Mouse (Mus musculus) embryonic fibroblast, embryonic 13.5 days (primary cell): ENCODE results near the gene Itga9. TPM values are rescaled to one million over a fixed set of nuclear protein-coding genes. Genes with fewer than 3 reads are reported as not detected.

Source experiments
- H3K27ac ChIP-seq: 2 replicates; pipeline ENCODE4 v1.5.1; 2012; ENCODE audit warnings: low read length, control low read depth, inconsistent platforms; ENCODE audit not compliant: insufficient read depth
- H3K4me1 ChIP-seq: 2 replicates; pipeline ENCODE4 v1.6.1; 2011; ENCODE audit warnings: low read length; ENCODE audit not compliant: control insufficient read depth, insufficient read depth
- H3K4me3 ChIP-seq: 2 replicates; pipeline ENCODE4 v1.5.1; 2011; ENCODE audit warnings: mild to moderate bottlenecking, control low read depth, low read length; ENCODE audit not compliant: insufficient read depth
- CTCF ChIP-seq: IDR thresholded peaks from 2 replicates; pipeline ENCODE4 v1.5.1; 2011; ENCODE audit warnings: mild to moderate bottlenecking, control low read depth, low read length, moderate library complexity, borderline replicate concordance; ENCODE audit not compliant: insufficient read depth
- POLR2A ChIP-seq: IDR thresholded peaks from 2 replicates; pipeline ENCODE4 v1.6.1; 2011; ENCODE audit warnings: low read depth, mild to moderate bottlenecking, control low read depth, low read length, moderate library complexity
- polyA plus RNA-seq: library from polyadenylated mRNA; stranded (reverse); fragments of >200 nt; gene quantifications from 2 replicates; pipeline ENCODE4 v1.2.4, GENCODE M21; 2011; ENCODE audit warnings: low read depth; ENCODE audit not compliant: missing spikeins, insufficient read length

Gene Itga9
- polyA plus RNA-seq, result 11.6 and 22.9 TPM in 2 replicates

DNA sequence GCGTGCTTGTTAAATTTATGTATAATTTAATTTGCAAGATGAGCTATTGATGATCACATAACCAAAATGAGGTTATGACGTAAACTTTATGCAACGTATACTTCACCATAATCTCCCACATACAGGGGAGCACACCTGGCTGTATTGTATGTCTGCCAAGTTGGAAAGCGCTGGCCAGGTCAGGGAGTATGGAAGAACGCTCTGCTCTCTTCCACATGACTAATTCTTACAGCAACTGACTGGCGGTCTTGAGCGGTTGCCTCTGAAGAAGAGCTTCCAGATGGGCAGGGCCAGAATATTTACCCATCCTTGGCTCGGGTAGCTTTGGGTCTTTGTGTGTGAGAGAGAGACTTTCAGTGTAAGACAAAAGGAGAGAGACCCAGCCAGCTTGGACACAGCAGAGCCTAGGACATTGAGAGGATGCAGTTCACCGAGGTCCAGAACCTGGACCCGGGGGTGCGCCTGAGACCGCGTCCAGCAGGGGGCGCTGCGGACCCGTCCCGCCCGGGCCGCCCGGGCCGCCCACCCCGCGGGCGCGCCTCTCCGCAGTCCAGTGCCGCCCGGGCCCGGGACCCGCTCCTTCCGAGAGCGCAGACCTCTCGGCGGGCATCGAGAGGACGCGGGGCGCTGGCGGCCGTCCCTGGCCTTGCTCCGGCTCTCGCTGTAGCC is at the start of gene Itga9:
TSS of gene Itga9 (plus strand) at position 543 of the 669 bp plus-strand sequence.
- Histone ChIP-seq H3K4me3 (peak within 1 kb of the TSS; percentile 51), H3K4me1 (no peaks in the 10 kb centered on the region), H3K27ac (no peak within 1 kb of the TSS)
- TF ChIP-seq CTCF, result peak; percentile 28; the same call in 1 of the 2 replicates
- TF ChIP-seq POLR2A, result 0 out of 2 replicates have a peak, but pooled peaks have one; percentile 28

DNA sequence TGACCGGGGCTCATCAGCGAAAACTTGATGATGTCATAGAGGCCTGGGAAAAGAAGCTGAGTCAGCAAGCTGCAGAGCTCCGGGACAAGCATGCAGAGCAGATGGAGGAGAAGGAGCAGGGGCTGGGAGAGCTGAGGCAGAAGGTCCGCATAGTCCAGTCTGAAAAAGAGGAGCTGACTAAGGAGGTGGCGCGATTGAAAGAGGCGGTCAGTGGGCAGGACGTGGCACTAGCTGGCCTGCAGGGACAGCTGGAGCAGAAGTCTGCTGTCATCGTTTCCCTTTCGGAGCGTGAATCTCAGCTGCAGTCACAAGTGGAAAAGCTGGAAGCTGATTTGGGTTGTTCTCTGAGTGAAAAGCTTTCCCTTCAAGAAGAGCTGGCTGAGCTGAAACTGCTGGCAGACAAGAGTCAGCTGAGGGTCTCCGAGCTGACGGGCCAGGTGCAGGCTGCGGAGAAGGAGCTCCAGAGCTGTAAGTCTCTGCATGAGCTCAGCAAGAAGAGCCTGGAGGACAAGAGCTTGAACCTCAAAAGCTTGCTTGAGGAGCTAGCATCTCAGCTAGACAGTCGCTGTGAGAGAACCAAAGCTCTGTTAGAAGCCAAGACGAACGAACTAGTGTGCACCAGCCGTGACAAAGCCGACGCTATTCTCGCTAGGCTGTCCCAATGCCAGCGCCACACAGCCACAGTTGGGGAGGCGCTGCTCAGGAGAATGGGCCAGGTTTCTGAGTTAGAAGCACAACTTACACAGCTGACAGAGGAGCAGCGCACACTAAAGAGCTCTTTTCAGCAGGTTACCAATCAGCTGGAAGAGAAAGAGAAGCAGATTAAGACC is 49.3 kb upstream of the Itga9 start:
- Histone ChIP-seq H3K4me1 (no peaks in the 10 kb centered on the region), H3K27ac (no peak overlapping the region), H3K4me3 (no peak overlapping the region)
- TF ChIP-seq CTCF, result no peak
- TF ChIP-seq POLR2A, result no peak

DNA sequence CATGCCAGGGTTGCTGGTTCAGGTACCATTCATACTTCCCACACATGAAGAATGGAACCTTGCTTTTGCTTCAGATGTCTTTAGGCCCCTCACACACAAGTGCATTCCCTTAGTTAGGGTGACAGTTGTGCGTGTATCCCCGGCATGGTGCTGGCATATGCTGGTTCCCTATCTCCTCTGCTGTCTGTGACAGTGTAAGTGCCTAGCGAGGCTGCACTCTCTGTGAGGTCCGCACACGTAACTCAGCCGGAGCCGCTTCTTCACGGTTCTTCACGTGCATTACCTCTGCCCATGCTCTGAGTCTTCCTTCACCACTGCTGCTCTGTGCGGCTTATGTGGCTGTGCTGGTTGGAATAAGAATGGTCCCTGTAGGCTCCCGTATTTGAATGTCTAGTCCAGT is 43.1 kb upstream of the Itga9 start:
- TF ChIP-seq POLR2A, result no peak
- no peak overlapping the region for H3K4me3 ChIP-seq

GRCm38 (mm10) chr9:118563866-118564265 is 42.6 kb upstream of the Itga9 start:
- H3K4me3 ChIP-seq, result no peak overlapping the region
- H3K4me1 ChIP-seq, result no peaks in the 10 kb centered on the region
- no peak overlapping the region for H3K27ac ChIP-seq
- TF ChIP-seq POLR2A, result no peak
- no peak for TF ChIP-seq CTCF

More for the DNA sequence above, 43.1 kb upstream of the Itga9 start:
- no peak overlapping the region for H3K27ac ChIP-seq
- H3K4me1 ChIP-seq, result no peaks in the 10 kb centered on the region

DNA sequence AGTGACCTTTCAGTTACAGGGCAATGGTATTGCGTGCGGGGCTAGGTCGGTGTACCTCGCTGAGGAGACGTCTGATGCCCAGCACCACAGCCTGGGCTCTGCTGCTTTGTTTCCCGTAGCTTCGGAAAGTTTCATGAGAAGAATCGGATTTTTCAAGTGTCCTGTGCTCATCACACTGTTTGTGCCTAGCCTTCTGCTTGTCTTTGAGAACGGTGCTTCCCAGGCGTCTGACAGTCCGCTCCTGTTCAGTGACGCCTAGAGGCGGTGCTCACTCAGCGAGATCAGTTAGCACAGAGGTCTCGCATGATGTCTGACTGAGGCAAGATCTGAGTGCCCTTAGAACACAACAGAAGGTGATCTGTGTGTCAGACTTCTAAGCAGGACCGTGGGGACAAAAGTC is 41.8 kb upstream of the Itga9 start:
- H3K4me1 ChIP-seq, result no peaks in the 10 kb centered on the region
- TF ChIP-seq CTCF, result no peak
- TF ChIP-seq POLR2A, result no peak
- no peak overlapping the region for H3K4me3 ChIP-seq
- H3K27ac ChIP-seq, result no peak overlapping the region

DNA sequence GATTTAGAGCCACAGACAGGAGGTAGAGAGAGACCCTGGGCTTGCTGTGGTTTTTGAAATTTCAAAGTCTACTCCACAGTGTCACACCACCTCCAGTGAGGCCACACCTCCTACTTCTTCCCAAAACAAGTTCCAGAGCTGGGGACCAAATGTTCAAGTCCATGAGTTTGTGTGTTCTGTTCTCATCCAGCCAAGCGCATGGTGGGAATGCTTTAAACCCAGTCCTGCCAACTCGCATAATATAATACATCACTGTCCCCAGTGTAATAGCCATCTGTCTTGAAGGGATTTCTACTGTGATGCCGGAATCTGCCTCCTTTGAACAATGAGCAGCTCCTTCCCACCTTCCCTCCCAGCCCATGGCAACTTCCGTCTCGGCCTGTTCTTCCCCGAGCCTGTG is 37.2 kb upstream of the Itga9 start:
- Histone ChIP-seq H3K4me3 (no peak overlapping the region), H3K27ac (no peak overlapping the region), H3K4me1 (no peaks in the 10 kb centered on the region)
- TF ChIP-seq POLR2A (no peak), CTCF (no peak)

DNA sequence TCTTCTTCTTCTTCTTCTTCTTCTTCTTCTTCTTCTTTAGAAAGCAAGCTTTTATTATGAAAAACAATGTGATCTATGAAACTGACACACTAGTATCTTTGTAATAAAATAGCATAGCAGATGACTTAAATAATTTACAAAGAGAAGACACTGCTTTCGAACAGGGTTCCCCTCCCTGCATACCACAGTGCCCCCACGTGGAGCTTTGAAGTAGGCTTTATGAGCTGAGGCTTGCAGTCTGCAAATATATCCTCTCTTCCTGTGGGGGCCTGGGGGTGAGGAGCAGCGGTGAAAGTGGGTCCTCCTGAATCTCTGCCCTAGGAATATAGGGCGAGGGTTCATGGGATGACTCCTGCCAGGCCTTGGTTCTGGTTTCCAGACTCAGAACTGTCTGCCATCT is 35.6 kb upstream of the Itga9 start:
- Histone ChIP-seq H3K27ac (no peak overlapping the region), H3K4me3 (no peak overlapping the region), H3K4me1 (no peaks in the 10 kb centered on the region)
- TF ChIP-seq POLR2A (no peak), CTCF (no peak)

GRCm38 (mm10) chr9:118571701-118572100 is 34.8 kb upstream of the Itga9 start:
- no peak overlapping the region for H3K27ac ChIP-seq
- TF ChIP-seq POLR2A (no peak), CTCF (no peak)
- H3K4me3 ChIP-seq, result no peak overlapping the region
- H3K4me1 ChIP-seq, result no peaks in the 10 kb centered on the region

DNA sequence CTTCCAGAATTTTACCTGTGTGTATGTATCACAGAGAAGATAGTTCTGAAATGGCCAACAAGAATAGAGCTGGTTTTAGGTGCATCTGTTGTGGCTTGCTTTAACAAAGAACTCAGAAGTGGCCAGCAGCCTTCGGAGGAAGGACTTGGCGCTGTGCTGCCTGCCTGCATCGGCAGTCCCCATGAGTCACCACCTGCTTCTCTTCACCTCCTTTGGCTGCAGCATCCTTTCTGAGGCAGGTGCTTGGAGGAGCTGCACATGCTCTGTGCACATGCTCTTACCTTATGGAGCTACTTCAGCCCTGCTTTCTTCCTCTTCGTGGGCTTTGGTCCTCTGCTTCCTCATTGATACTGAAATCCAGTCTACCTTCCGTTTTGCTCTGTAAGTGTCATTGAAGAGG is 31.6 kb upstream of the Itga9 start:
- no peaks in the 10 kb centered on the region for H3K4me1 ChIP-seq
- no peak overlapping the region for H3K4me3 ChIP-seq
- TF ChIP-seq CTCF, result no peak
- no peak for TF ChIP-seq POLR2A
- no peak overlapping the region for H3K27ac ChIP-seq

GRCm38 (mm10) chr9:118580371-118580770 is 26.1 kb upstream of the Itga9 start:
- Histone ChIP-seq H3K27ac (no peak overlapping the region), H3K4me1 (no peaks in the 10 kb centered on the region), H3K4me3 (no peak overlapping the region)
- TF ChIP-seq CTCF (no peak), POLR2A (no peak)
